Mouse (Mus musculus): ENCODE data around the gene Frmpd2. TPM values are rescaled to one million over a fixed set of nuclear protein-coding genes. Genes with fewer than 3 reads are reported as not detected.

Gene Frmpd2
- total RNA-seq, 4 experiments from 2014 or later: 0.61 to 1.1 (median 0.79) TPM

- no peak for DNase-seq (ENCODE audit: low spot score in 2 of 2)
These were observed 127.1 kb downstream of the Frmpd2 start for GRCm38 (mm10) chr14:33598376-33599130.

- DNase-seq (ENCODE audit: low spot score in 2 of 2): no peak
These were observed 135.9 kb downstream of the Frmpd2 start for GRCm38 (mm10) chr14:33607431-33607830.

Other genes starting within 250 kb of the Frmpd2 start
- gene Mapk8, start 24.5 kb upstream of the Frmpd2 start, total RNA-seq (2022): 100 to 1,000 TPM in 2 of 4 experiments, 10 to 100 TPM in 2; 90.8 to 104 (median 96.4) TPM
- under 1 TPM; 0.28 to 0.66 (median 0.50) TPM for gene Ptpn20, start 117.5 kb downstream of the Frmpd2 start, total RNA-seq (2022)